Mouse (Mus musculus): ENCODE results near the gene Foxp2. TPM values are rescaled to one million over a fixed set of nuclear protein-coding genes. Genes with fewer than 3 reads are reported as not detected.

Foxp2 gene
- polyA plus RNA-seq, 1 experiment from 2014 or later: 33.7 TPM

DNA sequence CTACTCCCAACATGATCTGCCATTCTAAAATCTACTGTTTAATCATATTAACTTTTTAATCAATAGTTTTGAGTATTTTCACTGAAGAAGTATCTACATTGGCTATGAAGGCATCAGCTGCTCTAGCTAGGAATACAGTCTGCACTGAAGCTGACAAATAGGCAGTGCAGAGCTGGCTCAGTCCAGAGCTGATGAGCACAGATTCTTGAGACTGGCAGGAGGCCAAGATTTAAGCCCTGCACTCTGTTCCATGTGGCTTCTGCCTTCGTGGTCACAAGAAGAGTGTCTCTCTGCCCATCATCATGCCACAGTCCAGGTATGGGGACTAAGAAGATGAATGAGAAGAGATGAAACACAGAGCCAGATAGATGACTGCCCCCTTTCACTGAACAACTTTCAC lies 398.1 kb downstream of the Foxp2 start:
- no peak overlapping the region for H3K4me2 ChIP-seq (ENCODE audit: low read depth, low read length)
- WGBS: 18% methylated on average over 1 of the region's 1 CpGs
- ATAC-seq (ENCODE audit: insufficient read depth, low FRiP score): no peak
- no peak overlapping the region for H3K9ac ChIP-seq (ENCODE audit: low read length)
- H3K27me3 ChIP-seq (ENCODE audit: control insufficient read depth, insufficient read depth, low read length): no peaks in the 10 kb centered on the region
- H3K4me1 ChIP-seq (ENCODE audit: control insufficient read depth, insufficient read depth, low read length): no peaks in the 10 kb centered on the region
- H3K36me3 ChIP-seq (ENCODE audit: control insufficient read depth, insufficient read depth, low read length): no peaks in the 10 kb centered on the region
- no peak overlapping the region; the same call in 1 of the 2 replicates for H3K27ac ChIP-seq (ENCODE audit: low read length)
- H3K9me3 ChIP-seq (replicated peaks; ENCODE audit: control insufficient read depth, low read length): no peaks in the 10 kb centered on the region
- H3K4me3 ChIP-seq (replicated peaks; ENCODE audit: low read length): no peak overlapping the region

DNA sequence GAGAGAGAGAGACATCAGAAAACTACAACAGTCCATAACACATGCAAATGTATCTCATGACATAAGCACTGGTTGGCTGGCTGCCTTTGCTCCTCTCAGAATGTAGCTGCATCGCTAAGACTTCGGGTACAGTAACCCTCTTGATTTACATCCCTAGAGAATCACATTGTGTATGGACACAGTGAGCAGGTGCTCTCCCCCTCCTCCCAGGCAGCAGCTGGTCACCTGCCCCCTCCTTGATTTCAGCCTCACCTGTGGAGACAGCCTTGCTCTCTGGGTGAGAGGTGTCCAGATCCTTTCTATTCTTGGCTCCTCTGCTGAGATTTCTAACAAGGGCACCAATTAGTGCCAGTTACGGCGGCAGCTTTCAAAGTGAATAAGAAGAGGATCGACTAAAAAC lies 409.5 kb downstream of the Foxp2 start:
- Histone ChIP-seq H3K4me2 (ENCODE audit: low read depth, low read length) (no peak overlapping the region), H3K9ac (ENCODE audit: low read length) (no peak overlapping the region), H3K4me3 (replicated peaks; ENCODE audit: low read length) (no peak overlapping the region), H3K27ac (ENCODE audit: low read length) (no peak overlapping the region), H3K27me3 (ENCODE audit: control insufficient read depth, insufficient read depth, low read length) (no peaks in the 10 kb centered on the region), H3K9me3 (replicated peaks; ENCODE audit: control insufficient read depth, low read length) (no peaks in the 10 kb centered on the region), H3K36me3 (ENCODE audit: control insufficient read depth, insufficient read depth, low read length) (no peaks in the 10 kb centered on the region), H3K4me1 (ENCODE audit: control insufficient read depth, insufficient read depth, low read length) (no peaks in the 10 kb centered on the region)
- 56% methylated on average over 5 of the region's 5 CpGs for WGBS
- no peak for ATAC-seq (ENCODE audit: insufficient read depth, low FRiP score)

DNA sequence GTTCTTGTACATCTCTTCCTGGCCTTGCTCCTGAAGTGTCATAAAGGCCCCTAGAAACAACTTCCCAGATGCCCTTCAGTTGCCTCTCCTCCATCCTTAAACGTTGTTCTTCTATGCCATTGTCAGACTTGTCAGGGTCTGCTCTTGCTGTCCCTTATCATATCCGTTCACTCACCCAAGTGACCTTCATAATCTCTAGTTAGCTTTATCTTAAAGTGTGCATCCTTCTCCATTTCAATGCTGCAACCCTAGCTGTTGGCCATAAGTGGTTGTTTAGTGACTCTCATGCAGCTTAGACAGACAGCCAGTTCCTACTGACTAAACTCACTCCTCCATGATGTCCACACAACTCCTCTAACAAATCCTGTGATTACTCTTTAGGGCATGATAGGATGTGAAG lies 415.8 kb downstream of the Foxp2 start:
- no peaks in the 10 kb centered on the region for H3K9me3 ChIP-seq (replicated peaks; ENCODE audit: control insufficient read depth, low read length)
- no peak overlapping the region for H3K27ac ChIP-seq (ENCODE audit: low read length)
- H3K36me3 ChIP-seq (ENCODE audit: control insufficient read depth, insufficient read depth, low read length): no peaks in the 10 kb centered on the region
- H3K27me3 ChIP-seq (ENCODE audit: control insufficient read depth, insufficient read depth, low read length): no peaks in the 10 kb centered on the region
- no peak for ATAC-seq (ENCODE audit: insufficient read depth, low FRiP score)
- H3K4me1 ChIP-seq (ENCODE audit: control insufficient read depth, insufficient read depth, low read length): peaks cover 4% of the 10 kb centered on the region; the same call in 1 of the 2 replicates
- no peak overlapping the region for H3K4me3 ChIP-seq (replicated peaks; ENCODE audit: low read length)
- no peak overlapping the region for H3K4me2 ChIP-seq (ENCODE audit: low read depth, low read length)
- H3K9ac ChIP-seq (ENCODE audit: low read length): no peak overlapping the region
- 80% methylated on average over 2 of the region's 2 CpGs for WGBS

DNA sequence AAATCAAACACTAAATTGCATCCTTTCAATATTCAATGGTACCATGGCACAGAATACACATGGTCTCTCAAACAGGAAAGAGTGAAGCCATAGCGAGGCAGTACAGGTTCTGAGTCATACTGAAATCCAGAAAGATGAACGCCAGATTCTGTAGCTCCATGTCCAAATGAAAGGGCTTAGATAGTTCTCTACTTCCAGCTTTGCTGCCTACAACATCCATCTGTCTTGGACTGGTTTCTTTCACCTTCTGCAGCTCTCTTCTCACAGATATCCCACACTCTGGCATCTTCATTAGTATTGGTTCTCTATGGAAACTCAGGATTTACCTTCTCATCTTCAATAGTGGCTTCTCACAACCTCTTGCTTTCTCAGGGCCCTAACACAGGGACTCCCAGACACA lies 417.2 kb downstream of the Foxp2 start:
- no peak overlapping the region for H3K4me2 ChIP-seq (ENCODE audit: low read depth, low read length)
- H3K36me3 ChIP-seq (ENCODE audit: control insufficient read depth, insufficient read depth, low read length): no peaks in the 10 kb centered on the region
- no peaks in the 10 kb centered on the region for H3K9me3 ChIP-seq (replicated peaks; ENCODE audit: control insufficient read depth, low read length)
- H3K4me3 ChIP-seq (replicated peaks; ENCODE audit: low read length): no peak overlapping the region
- no peak for ATAC-seq (ENCODE audit: insufficient read depth, low FRiP score)
- H3K27me3 ChIP-seq (ENCODE audit: control insufficient read depth, insufficient read depth, low read length): no peaks in the 10 kb centered on the region
- H3K4me1 ChIP-seq (ENCODE audit: control insufficient read depth, insufficient read depth, low read length): peaks cover 4% of the 10 kb centered on the region; the same call in 1 of the 2 replicates
- H3K27ac ChIP-seq (ENCODE audit: low read length): no peak overlapping the region
- no peak overlapping the region for H3K9ac ChIP-seq (ENCODE audit: low read length)
- 93% methylated on average over 2 of the region's 2 CpGs for WGBS

DNA sequence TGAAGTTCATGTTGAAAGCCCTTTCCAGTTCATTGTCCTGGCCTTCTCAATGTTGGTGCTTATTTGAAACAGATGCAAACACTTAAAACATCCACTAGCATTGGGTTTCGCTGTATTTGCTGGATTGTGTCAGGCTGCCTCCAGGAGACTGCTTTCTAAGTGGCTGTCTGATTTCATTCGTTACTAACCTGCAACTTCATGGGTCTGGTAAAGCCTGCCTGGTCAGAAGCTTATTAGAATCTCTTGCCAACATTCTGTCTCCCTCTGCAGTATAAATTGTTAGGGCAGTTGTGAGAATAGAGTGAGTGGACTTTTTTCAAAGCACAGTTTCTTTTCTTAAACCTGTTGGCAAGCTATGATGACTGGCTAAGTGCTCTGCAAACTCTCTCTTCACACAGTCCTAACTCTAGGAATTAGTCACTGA lies 420.4 kb downstream of the Foxp2 start:
- no peaks in the 10 kb centered on the region for H3K9me3 ChIP-seq (replicated peaks; ENCODE audit: control insufficient read depth, low read length)
- WGBS: 19% methylated on average over 2 of the region's 2 CpGs
- no peaks in the 10 kb centered on the region for H3K36me3 ChIP-seq (ENCODE audit: control insufficient read depth, insufficient read depth, low read length)
- peaks cover 4% of the 10 kb centered on the region; the same call in 1 of the 2 replicates for H3K4me1 ChIP-seq (ENCODE audit: control insufficient read depth, insufficient read depth, low read length)
- H3K4me3 ChIP-seq (replicated peaks; ENCODE audit: low read length): no peak overlapping the region
- no peak overlapping the region for H3K4me2 ChIP-seq (ENCODE audit: low read depth, low read length)
- H3K9ac ChIP-seq (ENCODE audit: low read length): no peak overlapping the region
- H3K27ac ChIP-seq (ENCODE audit: low read length): peak overlapping the region; percentile 62; the same call in 1 of the 2 replicates
- H3K27me3 ChIP-seq (ENCODE audit: control insufficient read depth, insufficient read depth, low read length): no peaks in the 10 kb centered on the region
- peak; percentile 73; the same call in 1 of the 2 replicates for ATAC-seq (ENCODE audit: insufficient read depth, low FRiP score)

DNA sequence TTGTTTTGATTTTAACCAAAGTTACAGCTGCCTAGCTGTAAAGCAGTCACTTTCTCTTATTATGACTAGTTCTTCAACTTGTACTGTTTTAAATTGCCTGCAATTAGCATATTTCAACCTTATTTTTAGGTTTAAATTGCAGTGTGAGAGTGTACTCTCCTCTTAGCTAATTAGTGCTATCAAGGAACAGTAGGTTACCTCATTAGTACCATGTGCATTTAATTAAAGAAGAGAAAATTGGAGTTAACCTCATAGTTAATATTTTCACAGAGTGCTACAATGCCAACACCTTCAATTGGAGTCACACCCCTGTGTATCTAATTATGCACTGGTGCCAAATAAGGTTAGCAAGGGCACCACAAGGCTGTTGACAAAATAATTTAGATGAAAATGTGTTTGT lies 421.9 kb downstream of the Foxp2 start:
- no peak for ATAC-seq (ENCODE audit: insufficient read depth, low FRiP score)
- Histone ChIP-seq H3K9me3 (replicated peaks; ENCODE audit: control insufficient read depth, low read length) (no peaks in the 10 kb centered on the region), H3K4me1 (ENCODE audit: control insufficient read depth, insufficient read depth, low read length) (peaks cover 4% of the 10 kb centered on the region; the same call in 1 of the 2 replicates), H3K27me3 (ENCODE audit: control insufficient read depth, insufficient read depth, low read length) (no peaks in the 10 kb centered on the region), H3K9ac (ENCODE audit: low read length) (no peak overlapping the region), H3K27ac (ENCODE audit: low read length) (no peak overlapping the region), H3K36me3 (ENCODE audit: control insufficient read depth, insufficient read depth, low read length) (no peaks in the 10 kb centered on the region), H3K4me3 (replicated peaks; ENCODE audit: low read length) (no peak overlapping the region), H3K4me2 (ENCODE audit: low read depth, low read length) (no peak overlapping the region)

DNA sequence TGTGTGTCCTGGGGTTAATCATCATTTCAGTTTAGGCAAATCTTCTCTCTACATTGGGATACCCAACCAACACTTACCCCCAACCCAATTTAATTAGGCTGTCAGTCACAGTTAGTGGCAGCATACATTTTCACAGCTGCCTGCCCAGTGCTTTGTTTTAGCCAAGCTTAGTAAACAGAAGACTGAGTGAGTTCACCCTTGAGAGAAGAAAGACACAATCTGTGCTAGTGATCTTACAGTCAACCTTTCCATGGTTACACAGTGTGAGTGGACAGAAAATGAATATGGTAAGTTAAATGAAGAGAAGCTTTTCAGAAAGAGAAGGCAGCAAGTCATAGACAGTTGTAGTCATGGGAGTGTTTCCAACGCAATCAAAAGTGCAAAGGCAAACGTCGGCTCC lies 446.6 kb downstream of the Foxp2 start:
- no peak overlapping the region for H3K4me3 ChIP-seq (replicated peaks; ENCODE audit: low read length)
- H3K9me3 ChIP-seq (replicated peaks; ENCODE audit: control insufficient read depth, low read length): no peaks in the 10 kb centered on the region
- H3K27me3 ChIP-seq (ENCODE audit: control insufficient read depth, insufficient read depth, low read length): no peaks in the 10 kb centered on the region
- no peak overlapping the region for H3K9ac ChIP-seq (ENCODE audit: low read length)
- WGBS: 89% methylated on average over 3 of the region's 3 CpGs
- ATAC-seq (ENCODE audit: insufficient read depth, low FRiP score): no peak
- H3K4me1 ChIP-seq (ENCODE audit: control insufficient read depth, insufficient read depth, low read length): no peaks in the 10 kb centered on the region
- no peak overlapping the region for H3K4me2 ChIP-seq (ENCODE audit: low read depth, low read length)
- no peaks in the 10 kb centered on the region for H3K36me3 ChIP-seq (ENCODE audit: control insufficient read depth, insufficient read depth, low read length)
- no peak overlapping the region for H3K27ac ChIP-seq (ENCODE audit: low read length)

DNA sequence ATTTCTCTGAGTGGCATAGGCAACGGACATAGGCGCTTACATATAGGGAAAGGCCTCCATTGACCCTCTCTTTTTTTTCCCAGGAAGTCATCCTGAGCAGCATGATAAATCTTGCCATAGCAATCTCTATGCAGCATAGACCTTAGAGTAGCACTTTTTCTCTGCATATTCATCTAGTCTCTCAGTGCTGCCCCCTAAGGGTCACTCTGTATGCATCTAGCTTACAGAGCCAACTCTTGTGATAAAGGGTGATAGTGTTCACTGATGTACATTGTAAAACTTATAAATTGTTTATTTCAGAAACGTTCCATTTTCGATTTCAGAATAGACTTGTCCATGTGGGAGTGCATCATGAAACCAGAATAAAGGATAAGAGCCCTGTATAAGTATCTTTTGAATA lies 454.7 kb downstream of the Foxp2 start:
- 80% methylated on average over 4 of the region's 4 CpGs for WGBS
- Histone ChIP-seq H3K4me3 (replicated peaks; ENCODE audit: low read length) (no peak overlapping the region), H3K27ac (ENCODE audit: low read length) (no peak overlapping the region), H3K4me1 (ENCODE audit: control insufficient read depth, insufficient read depth, low read length) (no peaks in the 10 kb centered on the region), H3K27me3 (ENCODE audit: control insufficient read depth, insufficient read depth, low read length) (no peaks in the 10 kb centered on the region), H3K9ac (ENCODE audit: low read length) (no peak overlapping the region), H3K9me3 (replicated peaks; ENCODE audit: control insufficient read depth, low read length) (no peaks in the 10 kb centered on the region), H3K4me2 (ENCODE audit: low read depth, low read length) (no peak overlapping the region), H3K36me3 (ENCODE audit: control insufficient read depth, insufficient read depth, low read length) (no peaks in the 10 kb centered on the region)
- no peak for ATAC-seq (ENCODE audit: insufficient read depth, low FRiP score)

DNA sequence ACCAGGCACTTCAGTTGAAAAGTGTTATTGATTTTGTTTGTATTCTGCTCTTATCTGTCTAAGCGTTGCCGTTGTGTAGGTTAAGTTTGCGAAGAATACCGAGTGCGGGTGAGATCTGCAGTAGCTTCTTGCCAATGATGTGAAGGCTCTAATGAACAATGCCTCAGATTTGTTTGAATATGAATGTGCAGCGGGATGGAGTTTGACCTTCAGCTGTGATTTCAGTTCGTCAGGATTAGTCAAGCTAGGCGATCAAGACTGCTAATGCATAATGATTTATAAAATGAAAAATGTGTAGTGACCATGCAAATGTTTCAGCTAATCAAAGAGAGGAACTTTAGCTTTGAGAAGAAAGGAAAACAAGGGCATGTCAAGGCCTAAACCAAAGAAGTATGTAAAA lies 469.1 kb downstream of the Foxp2 start:
- no peaks in the 10 kb centered on the region for H3K4me1 ChIP-seq (ENCODE audit: control insufficient read depth, insufficient read depth, low read length)
- H3K9me3 ChIP-seq (replicated peaks; ENCODE audit: control insufficient read depth, low read length): no peaks in the 10 kb centered on the region
- no peak overlapping the region for H3K4me3 ChIP-seq (replicated peaks; ENCODE audit: low read length)
- no peaks in the 10 kb centered on the region for H3K27me3 ChIP-seq (ENCODE audit: control insufficient read depth, insufficient read depth, low read length)
- H3K27ac ChIP-seq (ENCODE audit: low read length): no peak overlapping the region
- WGBS: 43% methylated on average over 8 of the region's 8 CpGs
- no peak overlapping the region for H3K4me2 ChIP-seq (ENCODE audit: low read depth, low read length)
- no peaks in the 10 kb centered on the region for H3K36me3 ChIP-seq (ENCODE audit: control insufficient read depth, insufficient read depth, low read length)
- no peak for ATAC-seq (ENCODE audit: insufficient read depth, low FRiP score)
- H3K9ac ChIP-seq (ENCODE audit: low read length): no peak overlapping the region

DNA sequence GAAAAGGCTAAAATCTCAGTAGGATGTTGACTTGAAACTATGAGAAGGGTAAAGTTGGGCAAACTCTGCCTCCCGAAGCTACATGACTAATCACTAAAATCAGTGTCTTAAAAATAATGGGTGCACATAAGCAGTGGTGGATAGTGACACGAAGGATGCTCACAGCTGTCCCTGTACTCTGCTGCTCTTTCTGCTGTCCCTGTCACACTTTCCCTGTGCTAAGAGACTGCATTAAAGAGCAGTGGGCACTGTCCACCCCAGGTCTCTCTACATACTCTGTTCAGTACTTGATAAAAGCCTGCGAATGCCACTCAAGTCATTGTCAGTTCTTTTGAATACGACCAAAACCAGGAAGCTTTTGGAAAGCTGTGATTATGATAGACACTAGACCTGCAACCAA lies 469.7 kb downstream of the Foxp2 start:
- Histone ChIP-seq H3K4me3 (replicated peaks; ENCODE audit: low read length) (no peak overlapping the region), H3K9ac (ENCODE audit: low read length) (no peak overlapping the region), H3K4me2 (ENCODE audit: low read depth, low read length) (no peak overlapping the region), H3K9me3 (replicated peaks; ENCODE audit: control insufficient read depth, low read length) (no peaks in the 10 kb centered on the region), H3K27ac (ENCODE audit: low read length) (no peak overlapping the region), H3K27me3 (ENCODE audit: control insufficient read depth, insufficient read depth, low read length) (no peaks in the 10 kb centered on the region), H3K4me1 (ENCODE audit: control insufficient read depth, insufficient read depth, low read length) (no peaks in the 10 kb centered on the region), H3K36me3 (ENCODE audit: control insufficient read depth, insufficient read depth, low read length) (no peaks in the 10 kb centered on the region)
- WGBS: 81% methylated on average over 4 of the region's 4 CpGs
- no peak for ATAC-seq (ENCODE audit: insufficient read depth, low FRiP score)

Data from stomach, embryonic 16.5 days (tissue).